Mouse (Mus musculus): ENCODE measurements at regions not wholly inside any gene's neighbourhood (a gene's known extent, or its start where the extent isn't known, plus 50 kb on each side); places are given as distances from the start of the nearest gene placed in this dataset.

- Histone ChIP-seq H3K27ac (no peak overlapping the region), H3K36me3 (no peaks in the 10 kb centered on the region), H3K4me3 (no peak overlapping the region), H3K4me1 (replicated peaks) (peaks cover 3% of the 10 kb centered on the region; the same call in 1 of the 2 replicates), H3K27me3 (no peaks in the 10 kb centered on the region), H3K9ac (no peak overlapping the region), H3K4me2 (no peak overlapping the region), H3K9me3 (replicated peaks) (no peaks in the 10 kb centered on the region)
- 62% methylated on average over 8 of the region's 8 CpGs for WGBS
- ATAC-seq (replicated peaks; ENCODE audit: insufficient number of reproducible peaks, insufficient read depth, low FRiP score, low read depth) = no peak; the same call in 1 of the 2 replicates
Measured at GRCm38 (mm10) chr4:53386309-53386708, 53.9 kb upstream of the Slc44a1 start.

GRCm38 (mm10) chr4:53384761-53385160 is 55.5 kb upstream of the Slc44a1 start:
- 16% methylated on average over 6 of the region's 6 CpGs for WGBS

GRCm38 (mm10) chr4:53384104-53384503 is 56.1 kb upstream of the Slc44a1 start:
- Histone ChIP-seq H3K9ac (no peak overlapping the region), H3K4me3 (no peak overlapping the region), H3K36me3 (no peaks in the 10 kb centered on the region), H3K27ac (no peak overlapping the region), H3K4me1 (replicated peaks) (peaks cover 3% of the 10 kb centered on the region; the same call in 1 of the 2 replicates), H3K27me3 (no peaks in the 10 kb centered on the region), H3K4me2 (no peak overlapping the region), H3K9me3 (replicated peaks) (no peaks in the 10 kb centered on the region)
- WGBS = 63% methylated on average over 6 of the region's 6 CpGs
- ATAC-seq (replicated peaks; ENCODE audit: insufficient number of reproducible peaks, insufficient read depth, low FRiP score, low read depth) = no peak

More at GRCm38 (mm10) chr4:53384761-53385160, 55.5 kb upstream of the Slc44a1 start:
- peaks cover 3% of the 10 kb centered on the region; the same call in 1 of the 2 replicates for H3K4me1 ChIP-seq (replicated peaks)
- no peaks in the 10 kb centered on the region for H3K27me3 ChIP-seq
- H3K4me3 ChIP-seq = 0 out of 2 replicates have a peak overlapping the region, but pooled peaks have one; percentile 24
- ATAC-seq (replicated peaks; ENCODE audit: insufficient number of reproducible peaks, insufficient read depth, low FRiP score, low read depth) = no peak; the same call in 1 of the 2 replicates
- no peaks in the 10 kb centered on the region for H3K9me3 ChIP-seq (replicated peaks)
- H3K4me2 ChIP-seq = peak overlapping the region; percentile 56
- H3K36me3 ChIP-seq = no peaks in the 10 kb centered on the region
- H3K27ac ChIP-seq = no peak overlapping the region
- no peak overlapping the region for H3K9ac ChIP-seq

DNA sequence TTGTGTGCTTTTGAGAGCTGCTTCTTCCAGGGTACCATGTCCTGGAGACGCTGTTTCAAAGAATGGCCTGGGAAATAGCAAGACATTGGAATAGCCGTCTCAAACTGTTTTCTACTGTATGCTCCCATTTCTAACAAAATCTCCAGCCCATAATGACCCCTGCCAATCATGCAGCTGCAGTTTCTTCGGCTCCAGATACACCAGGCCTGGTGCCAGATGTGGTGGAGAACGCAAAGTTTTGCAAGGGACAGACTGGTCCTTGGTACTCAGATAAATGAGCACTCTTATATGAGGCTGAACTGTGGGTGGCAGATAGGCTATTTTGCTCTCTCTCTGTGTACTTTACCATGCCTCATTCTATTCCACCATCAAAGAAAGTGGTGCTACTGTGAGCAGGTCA is 58.2 kb upstream of the Slc44a1 start:
- no peak for ATAC-seq (replicated peaks; ENCODE audit: insufficient number of reproducible peaks, insufficient read depth, low FRiP score, low read depth)
- 71% methylated on average over 4 of the region's 4 CpGs for WGBS

GRCm38 (mm10) chr4:53379855-53380254 is 60.4 kb upstream of the Slc44a1 start:
- Histone ChIP-seq H3K4me1 (replicated peaks) (peaks cover 1% of the 10 kb centered on the region; the same call in 1 of the 2 replicates), H3K36me3 (no peaks in the 10 kb centered on the region), H3K27ac (no peak overlapping the region), H3K9me3 (replicated peaks) (no peaks in the 10 kb centered on the region), H3K9ac (no peak overlapping the region), H3K27me3 (no peaks in the 10 kb centered on the region), H3K4me3 (no peak overlapping the region), H3K4me2 (no peak overlapping the region)
- no peak for ATAC-seq (replicated peaks; ENCODE audit: insufficient number of reproducible peaks, insufficient read depth, low FRiP score, low read depth)
- 73% methylated on average over 1 of the region's 1 CpGs for WGBS

More for the DNA sequence above, 58.2 kb upstream of the Slc44a1 start:
- peaks cover 3% of the 10 kb centered on the region; the same call in 1 of the 2 replicates for H3K4me1 ChIP-seq (replicated peaks)
- H3K27ac ChIP-seq = no peak overlapping the region
- H3K4me3 ChIP-seq = no peak overlapping the region
- no peaks in the 10 kb centered on the region for H3K9me3 ChIP-seq (replicated peaks)
- no peak overlapping the region for H3K4me2 ChIP-seq
- H3K27me3 ChIP-seq = no peaks in the 10 kb centered on the region
- H3K9ac ChIP-seq = no peak overlapping the region
- H3K36me3 ChIP-seq = no peaks in the 10 kb centered on the region

GRCm38 (mm10) chr4:53376995-53377394 is 63.2 kb upstream of the Slc44a1 start:
- Histone ChIP-seq H3K4me3 (no peak overlapping the region), H3K4me2 (no peak overlapping the region), H3K27ac (no peak overlapping the region), H3K36me3 (no peaks in the 10 kb centered on the region), H3K9ac (no peak overlapping the region), H3K27me3 (no peaks in the 10 kb centered on the region), H3K9me3 (replicated peaks) (no peaks in the 10 kb centered on the region), H3K4me1 (replicated peaks) (no peaks in the 10 kb centered on the region)
- WGBS = 79% methylated on average over 4 of the region's 4 CpGs
- no peak for ATAC-seq (replicated peaks; ENCODE audit: insufficient number of reproducible peaks, insufficient read depth, low FRiP score, low read depth)

DNA sequence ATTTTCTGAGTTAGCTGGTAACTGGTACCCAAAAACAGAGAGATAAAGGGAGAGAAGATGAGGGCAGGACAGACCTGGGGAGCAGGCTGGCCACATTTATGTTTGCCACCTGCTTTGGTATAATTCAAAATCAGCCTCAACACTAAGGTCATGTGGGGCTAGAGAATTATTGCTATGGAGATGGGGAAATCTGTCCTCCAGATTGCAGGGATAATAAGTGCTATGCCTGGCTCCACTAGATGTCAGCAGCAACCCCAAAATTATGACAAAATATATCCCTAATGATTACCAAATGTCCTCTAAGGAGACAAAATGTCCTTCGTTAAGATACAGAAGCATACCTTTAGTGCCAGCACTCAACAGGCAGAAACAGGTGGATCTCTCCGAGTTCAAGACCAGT is 83.8 kb upstream of the Slc44a1 start:
- H3K27me3 ChIP-seq = no peaks in the 10 kb centered on the region
- no peaks in the 10 kb centered on the region for H3K36me3 ChIP-seq
- H3K9ac ChIP-seq = no peak overlapping the region
- H3K27ac ChIP-seq = no peak overlapping the region
- no peak overlapping the region for H3K4me2 ChIP-seq
- H3K9me3 ChIP-seq (replicated peaks) = no peaks in the 10 kb centered on the region
- WGBS = 74% methylated on average over 2 of the region's 2 CpGs
- ATAC-seq (replicated peaks; ENCODE audit: insufficient number of reproducible peaks, insufficient read depth, low FRiP score, low read depth) = no peak
- H3K4me3 ChIP-seq = no peak overlapping the region
- H3K4me1 ChIP-seq (replicated peaks) = no peaks in the 10 kb centered on the region

GRCm38 (mm10) chr4:53354961-53355360 is 85.3 kb upstream of the Slc44a1 start:
- no peak overlapping the region for H3K9ac ChIP-seq
- H3K4me1 ChIP-seq (replicated peaks) = no peaks in the 10 kb centered on the region
- 31% methylated on average over 5 of the region's 5 CpGs for WGBS
- no peak for ATAC-seq (replicated peaks; ENCODE audit: insufficient number of reproducible peaks, insufficient read depth, low FRiP score, low read depth)
- H3K36me3 ChIP-seq = no peaks in the 10 kb centered on the region
- H3K4me3 ChIP-seq = no peak overlapping the region
- H3K27me3 ChIP-seq = no peaks in the 10 kb centered on the region
- no peaks in the 10 kb centered on the region for H3K9me3 ChIP-seq (replicated peaks)
- H3K4me2 ChIP-seq = no peak overlapping the region
- no peak overlapping the region for H3K27ac ChIP-seq

- Histone ChIP-seq H3K4me2 (no peak overlapping the region), H3K4me3 (no peak overlapping the region), H3K9ac (no peak overlapping the region), H3K27ac (no peak overlapping the region), H3K27me3 (no peaks in the 10 kb centered on the region), H3K4me1 (replicated peaks) (no peaks in the 10 kb centered on the region), H3K36me3 (no peaks in the 10 kb centered on the region), H3K9me3 (replicated peaks) (no peaks in the 10 kb centered on the region)
- ATAC-seq (replicated peaks; ENCODE audit: insufficient number of reproducible peaks, insufficient read depth, low FRiP score, low read depth) = no peak
- WGBS = 52% methylated on average over 4 of the region's 4 CpGs
Measured at GRCm38 (mm10) chr4:53353399-53354090, 86.7 kb upstream of the Slc44a1 start.

- Histone ChIP-seq H3K4me2 (no peak overlapping the region), H3K27me3 (no peaks in the 10 kb centered on the region), H3K4me1 (replicated peaks) (no peaks in the 10 kb centered on the region), H3K9ac (no peak overlapping the region), H3K9me3 (replicated peaks) (no peaks in the 10 kb centered on the region), H3K36me3 (no peaks in the 10 kb centered on the region), H3K27ac (no peak overlapping the region), H3K4me3 (no peak overlapping the region)
- ATAC-seq (replicated peaks; ENCODE audit: insufficient number of reproducible peaks, insufficient read depth, low FRiP score, low read depth) = no peak
- WGBS = 82% methylated on average over 4 of the region's 4 CpGs
Measured at GRCm38 (mm10) chr4:53351104-53351607, 89.1 kb upstream of the Slc44a1 start.

- no peak overlapping the region for H3K27ac ChIP-seq
- 0 out of 2 replicates have a peak, but pooled peaks cover 4% of the 10 kb centered on the region for H3K9me3 ChIP-seq (replicated peaks)
- H3K9ac ChIP-seq = no peak overlapping the region
- H3K36me3 ChIP-seq = no peaks in the 10 kb centered on the region
- H3K4me2 ChIP-seq = no peak overlapping the region
- 91% methylated on average over 4 of the region's 4 CpGs for WGBS
- ATAC-seq (replicated peaks; ENCODE audit: insufficient number of reproducible peaks, insufficient read depth, low FRiP score, low read depth) = no peak
- no peak overlapping the region for H3K4me3 ChIP-seq
- no peaks in the 10 kb centered on the region for H3K4me1 ChIP-seq (replicated peaks)
- H3K27me3 ChIP-seq = no peaks in the 10 kb centered on the region
Measured at GRCm38 (mm10) chr4:53345346-53345745, 94.9 kb upstream of the Slc44a1 start.

- Histone ChIP-seq H3K27ac (no peak overlapping the region), H3K4me1 (replicated peaks) (no peaks in the 10 kb centered on the region), H3K4me3 (no peak overlapping the region), H3K4me2 (no peak overlapping the region), H3K36me3 (no peaks in the 10 kb centered on the region), H3K27me3 (no peaks in the 10 kb centered on the region), H3K9me3 (replicated peaks) (0 out of 2 replicates have a peak, but pooled peaks cover 4% of the 10 kb centered on the region), H3K9ac (no peak overlapping the region)
- WGBS = 29% methylated on average over 8 of the region's 8 CpGs
- ATAC-seq (replicated peaks; ENCODE audit: insufficient number of reproducible peaks, insufficient read depth, low FRiP score, low read depth) = no peak
Measured at GRCm38 (mm10) chr4:53344546-53344945, 95.7 kb upstream of the Slc44a1 start.

All from heart, embryonic 15.5 days (tissue).